Mouse (Mus musculus): Measurements from ENCODE around the gene Ctdnep1.

DNA sequence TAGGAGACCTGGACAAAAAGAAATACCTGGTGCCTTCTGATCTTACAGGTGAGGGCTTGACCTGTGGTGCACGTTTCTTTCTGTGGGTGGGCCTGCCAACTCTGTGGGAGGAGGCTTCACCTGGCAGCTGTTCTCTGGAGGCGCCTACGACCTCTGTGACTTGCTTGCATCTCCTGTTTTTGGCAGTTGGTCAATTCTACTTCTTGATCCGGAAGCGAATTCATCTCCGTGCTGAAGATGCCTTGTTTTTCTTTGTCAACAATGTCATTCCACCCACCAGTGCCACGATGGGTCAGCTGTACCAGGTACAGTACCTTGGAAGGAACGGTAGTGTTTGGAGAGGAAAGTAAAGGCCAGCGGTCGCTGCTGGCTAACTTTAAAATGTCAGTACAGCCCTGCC, 11.4 kb downstream of the Ctdnep1 start:
- TF ChIP-seq CTCF (IDR thresholded peaks at IDR 0.05; ENCODE audit: control insufficient read depth, insufficient read depth, low read length) (no peak), POLR2A (IDR thresholded peaks at IDR 0.05; ENCODE audit: borderline replicate concordance, control insufficient read depth, low read depth, low read length) (no peak)

Measured in bone marrow, adult 2 months (tissue).